Mouse (Mus musculus) heart, embryonic 13.5 days (tissue): Measurements from ENCODE around the gene Myd88. TPM values are rescaled to one million over a fixed set of nuclear protein-coding genes. Genes with fewer than 3 reads are reported as not detected.

Source experiments
- ATAC-seq: fragments of 200-750 bp; cut with Nextera tagmentation; 2 replicates; pipeline ENCODE4 v1.8.0; 2017; ENCODE audit warnings: moderate TSS enrichment; ENCODE audit not compliant: insufficient number of reproducible peaks, low FRiP score, low TSS enrichment; ENCODE audit errors: extremely low read depth
- H3K27ac ChIP-seq: fragments of 300-500 bp; sonication (generic); replicated peaks from 2 replicates; pipeline ENCODE4 v1.5.1; 2015; ENCODE audit warnings: moderate library complexity, mild to moderate bottlenecking, inconsistent platforms
- H3K27me3 ChIP-seq: fragments of 300-500 bp; sonication (generic); replicated peaks from 2 replicates; pipeline ENCODE4 v1.6.1; 2015; ENCODE audit warnings: mild to moderate bottlenecking, inconsistent platforms
- H3K36me3 ChIP-seq: fragments of 300-500 bp; sonication (generic); 2 replicates; pipeline ENCODE4 v1.6.1; 2015; ENCODE audit warnings: mild to moderate bottlenecking, inconsistent platforms
- H3K4me1 ChIP-seq: fragments of 300-500 bp; sonication (generic); 2 replicates; pipeline ENCODE4 v1.6.1; 2015; ENCODE audit warnings: inconsistent platforms
- H3K4me2 ChIP-seq: fragments of 300-500 bp; sonication (generic); 2 replicates; pipeline ENCODE4 v1.6.1; 2015; ENCODE audit warnings: inconsistent platforms, mild to moderate bottlenecking, moderate library complexity
- H3K4me3 ChIP-seq: fragments of 300-500 bp; sonication (generic); 2 replicates; pipeline ENCODE4 v1.5.1; 2015; ENCODE audit warnings: moderate library complexity, mild to moderate bottlenecking, inconsistent platforms
- H3K9ac ChIP-seq: fragments of 300-500 bp; sonication (generic); 2 replicates; pipeline ENCODE4 v1.6.1; 2015; ENCODE audit warnings: inconsistent platforms, mild to moderate bottlenecking, moderate library complexity
- H3K9me3 ChIP-seq: fragments of 300-500 bp; sonication (generic); 2 replicates; pipeline ENCODE4 v1.6.1; 2016; ENCODE audit warnings: inconsistent platforms
- WGBS: fragments of 180-500 bp; shearing (Covaris S2); methylation state at CpG from one replicate; pipeline ENCODE4 v1.1.7; 2015; ENCODE audit warnings: mixed read lengths; 5-methylcytosine and 5-hydroxymethylcytosine counted together
- polyA plus RNA-seq: library from polyadenylated mRNA; unstranded; fragments of >200 nt; fragmentation: Nextera tagmentation; extraction: Ambion mirVana; gene quantifications from 2 replicates; pipeline ENCODE4 v1.2.1, GENCODE M21; 2015

Myd88 gene
- polyA plus RNA-seq, 1 experiment from 2014 or later = 14.2 TPM

DNA sequence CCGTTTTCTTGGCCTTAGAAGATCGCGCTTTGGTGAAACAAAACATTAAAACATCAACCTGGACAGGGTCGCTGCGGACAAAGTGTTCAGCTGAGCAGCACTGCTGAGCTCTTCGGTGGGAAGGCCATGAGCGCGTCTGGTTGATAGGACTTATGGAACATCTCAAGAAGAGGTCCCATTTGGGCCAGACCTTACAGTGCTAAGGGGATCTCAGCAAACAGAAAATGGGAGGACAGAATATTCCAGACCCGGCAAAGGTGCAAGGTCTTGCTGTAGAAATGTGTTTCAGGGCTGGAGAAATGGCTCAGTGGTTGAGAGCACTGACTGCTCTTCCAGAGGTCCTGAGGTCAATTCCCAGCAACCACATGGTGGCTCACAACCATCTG, 18.0 kb downstream of the Myd88 start:
- Histone ChIP-seq H3K4me3 (peak overlapping the region; percentile 89), H3K4me2 (peak overlapping the region; percentile 96), H3K9me3 (no peaks in the 10 kb centered on the region), H3K27ac (peak overlapping the region; percentile 93), H3K4me1 (peaks cover 32% of the 10 kb centered on the region), H3K36me3 (0 out of 2 replicates have a peak, but pooled peaks cover under 1% of the 10 kb centered on the region), H3K9ac (peak overlapping the region; percentile 82), H3K27me3 (no peaks in the 10 kb centered on the region)
- 6% methylated on average over 9 of the region's 9 CpGs for WGBS
- ATAC-seq = no peak

DNA sequence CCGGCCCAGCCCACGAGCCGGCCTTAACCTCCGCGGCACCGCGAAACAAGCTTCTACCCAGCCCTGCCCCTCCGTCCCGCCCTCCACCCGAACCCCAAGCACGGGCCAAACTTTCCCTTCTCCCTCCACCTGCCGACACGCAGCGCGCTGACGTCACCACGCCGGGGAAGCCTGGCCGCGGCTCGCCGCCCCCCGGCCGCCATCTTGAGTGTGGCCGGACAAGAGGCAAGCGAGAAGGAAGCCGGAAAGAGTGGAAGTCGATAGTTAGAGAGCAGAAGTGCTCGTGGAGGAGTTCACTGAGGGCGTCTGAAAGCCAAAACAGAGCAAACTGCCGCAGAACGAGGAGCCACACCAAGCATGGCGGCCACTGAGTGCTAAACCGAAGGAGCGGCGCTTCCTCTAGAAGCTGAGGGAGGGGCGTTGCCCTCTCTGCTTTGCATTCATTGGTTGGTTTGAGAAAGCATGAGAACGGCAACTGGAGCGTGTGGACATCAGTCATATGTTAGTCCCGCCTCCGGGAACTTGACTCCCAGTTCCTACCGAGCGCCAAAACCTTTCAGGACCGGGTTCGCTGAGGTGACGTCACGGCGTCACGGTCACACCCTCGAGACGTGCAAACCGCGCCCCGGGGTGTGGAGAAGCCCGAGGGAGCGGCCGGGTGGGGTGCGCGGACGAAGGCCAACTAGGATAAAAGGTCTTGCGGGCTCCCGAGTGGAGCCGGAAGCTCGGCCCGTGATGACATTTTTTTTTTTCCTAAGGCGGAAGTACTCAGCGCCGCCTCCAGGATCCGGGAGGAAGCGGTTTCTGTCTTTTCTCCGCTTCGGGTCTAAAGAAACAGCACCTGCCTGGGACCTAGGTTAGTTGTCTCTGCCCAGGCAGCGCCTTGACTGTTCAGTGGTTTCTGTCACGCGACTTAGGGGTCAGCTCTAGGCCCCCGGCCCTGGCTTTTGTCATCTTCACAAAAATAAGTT, 18.6 kb downstream of the Myd88 start, which contains the start of gene Oxsr1:
Oxsr1 (minus strand) TSS at position 139 of the 971 bp plus-strand sequence.
- peak within 1 kb of the TSS; percentile 96 for H3K4me2 ChIP-seq
- H3K36me3 ChIP-seq = 0 out of 2 replicates have a peak, but pooled peaks cover 2% of the 10 kb centered on the region
- H3K27ac ChIP-seq = peak within 1 kb of the TSS; percentile 93
- no peaks in the 10 kb centered on the region for H3K9me3 ChIP-seq
- WGBS = under 1% methylated on average over 76 of the region's 76 CpGs
- H3K27me3 ChIP-seq = no peaks in the 10 kb centered on the region
- peak; percentile 91 for ATAC-seq
- H3K4me1 ChIP-seq = peaks cover 32% of the 10 kb centered on the region
- H3K4me3 ChIP-seq = peak within 1 kb of the TSS; percentile 89
- peak within 1 kb of the TSS; percentile 92 for H3K9ac ChIP-seq

DNA sequence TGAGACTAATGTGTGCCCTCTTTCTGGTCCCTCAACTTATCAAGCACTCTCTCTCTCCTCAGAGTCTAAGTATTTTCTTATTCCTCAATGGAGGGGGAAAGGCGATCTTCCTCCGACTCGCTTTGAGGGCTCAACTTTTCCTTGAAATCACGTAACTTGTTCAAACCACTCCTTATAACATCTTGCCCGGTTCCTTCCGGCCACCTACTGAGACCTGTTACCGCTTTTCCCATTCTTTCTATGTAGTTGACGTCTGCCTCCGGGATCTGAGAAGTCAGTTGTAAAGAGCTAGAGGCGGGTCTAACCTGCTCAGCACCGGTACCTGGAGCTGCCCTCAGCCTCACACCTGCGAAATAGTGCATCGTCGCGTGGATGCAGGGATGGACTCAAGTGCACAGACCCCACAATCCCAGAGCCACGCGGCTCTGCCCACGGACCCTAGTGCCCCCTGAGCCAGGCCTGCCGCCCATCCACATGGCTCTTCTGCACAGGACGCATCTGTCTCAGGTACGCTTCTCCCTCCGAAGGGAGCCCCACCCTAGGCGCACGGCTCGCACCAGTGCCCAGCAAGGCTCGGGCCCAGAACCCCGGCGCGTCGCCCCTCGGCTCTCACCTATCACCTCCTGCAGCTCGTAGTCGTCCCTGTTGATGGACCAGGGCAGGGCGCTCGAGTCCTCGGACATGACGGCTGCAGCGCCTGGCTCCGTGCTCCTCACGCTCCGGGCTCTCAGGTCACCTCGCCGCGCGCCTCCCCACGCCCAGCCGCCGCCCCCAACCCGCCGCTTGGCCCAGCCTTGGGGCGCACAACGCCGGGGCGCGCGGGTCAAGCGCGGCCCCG, 19.6 kb downstream of the Myd88 start:
- peaks cover 35% of the 10 kb centered on the region for H3K4me1 ChIP-seq

DNA sequence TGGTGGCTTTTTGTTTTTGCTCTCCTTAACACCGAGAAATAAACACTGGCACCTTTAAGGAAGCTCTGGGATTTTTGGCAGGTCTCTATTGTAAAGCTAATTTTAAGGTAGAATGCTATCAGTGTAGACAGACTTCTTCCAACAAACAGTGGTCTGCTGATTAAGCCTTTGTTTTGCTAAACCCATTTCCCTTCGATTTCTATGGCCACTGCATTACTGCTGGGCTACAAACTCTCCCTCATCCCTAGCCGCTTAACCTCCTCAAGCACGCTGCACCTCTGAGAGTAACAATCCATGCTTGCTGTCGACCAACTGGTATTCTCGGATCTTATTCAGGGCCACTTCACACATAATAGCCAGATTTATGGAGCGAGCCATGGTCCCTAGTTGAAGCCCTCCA, 20.3 kb downstream of the Myd88 start:
- no peak for ATAC-seq
- Histone ChIP-seq H3K4me3 (peak overlapping the region; percentile 89), H3K9me3 (no peaks in the 10 kb centered on the region), H3K9ac (peak overlapping the region; percentile 92), H3K4me2 (peak overlapping the region; percentile 96), H3K27ac (no peak overlapping the region; the same call in 1 of the 2 replicates), H3K4me1 (peaks cover 35% of the 10 kb centered on the region), H3K36me3 (0 out of 2 replicates have a peak, but pooled peaks cover 2% of the 10 kb centered on the region), H3K27me3 (no peaks in the 10 kb centered on the region)
- WGBS = 11% methylated on average over 7 of the region's 7 CpGs

More for the DNA sequence above, 19.6 kb downstream of the Myd88 start:
- 0 out of 2 replicates have a peak, but pooled peaks cover 2% of the 10 kb centered on the region for H3K36me3 ChIP-seq
- peak overlapping the region; percentile 96 for H3K4me2 ChIP-seq
- H3K9me3 ChIP-seq = no peaks in the 10 kb centered on the region
- under 1% methylated on average over 58 of the region's 59 CpGs for WGBS
- H3K4me3 ChIP-seq = peak overlapping the region; percentile 89
- peak; percentile 22 for ATAC-seq
- no peaks in the 10 kb centered on the region for H3K27me3 ChIP-seq
- H3K27ac ChIP-seq = peak overlapping the region; percentile 93
- H3K9ac ChIP-seq = peak overlapping the region; percentile 92

DNA sequence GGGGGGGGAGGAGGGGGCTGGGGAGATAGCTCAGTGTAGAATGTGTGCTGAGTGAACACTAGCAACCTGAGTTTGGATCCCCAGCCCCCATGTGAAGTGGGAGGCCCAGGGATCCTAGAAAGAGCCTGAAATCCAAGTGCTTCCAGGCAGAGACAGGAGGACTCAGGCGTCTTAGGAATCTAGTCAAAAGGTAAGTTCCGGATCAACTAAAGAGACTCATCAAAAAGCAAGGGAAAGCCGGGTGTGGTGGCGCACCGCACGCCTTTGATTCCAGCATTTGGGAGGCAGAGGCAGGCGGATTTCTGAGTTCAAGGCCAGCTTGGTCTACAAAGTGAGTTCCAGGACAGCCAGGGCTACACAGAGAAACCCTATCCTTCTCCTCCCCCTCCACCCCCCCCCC, 20.8 kb downstream of the Myd88 start:
- H3K4me2 ChIP-seq = peak overlapping the region; percentile 96
- H3K27ac ChIP-seq = no peak overlapping the region
- no peak for ATAC-seq
- H3K4me1 ChIP-seq = peaks cover 35% of the 10 kb centered on the region
- H3K27me3 ChIP-seq = no peaks in the 10 kb centered on the region
- H3K36me3 ChIP-seq = 0 out of 2 replicates have a peak, but pooled peaks cover 2% of the 10 kb centered on the region
- H3K4me3 ChIP-seq = peak overlapping the region; percentile 89; the same call in 1 of the 2 replicates
- no peaks in the 10 kb centered on the region for H3K9me3 ChIP-seq
- WGBS = 83% methylated on average over 7 of the region's 7 CpGs
- H3K9ac ChIP-seq = peak overlapping the region; percentile 92

DNA sequence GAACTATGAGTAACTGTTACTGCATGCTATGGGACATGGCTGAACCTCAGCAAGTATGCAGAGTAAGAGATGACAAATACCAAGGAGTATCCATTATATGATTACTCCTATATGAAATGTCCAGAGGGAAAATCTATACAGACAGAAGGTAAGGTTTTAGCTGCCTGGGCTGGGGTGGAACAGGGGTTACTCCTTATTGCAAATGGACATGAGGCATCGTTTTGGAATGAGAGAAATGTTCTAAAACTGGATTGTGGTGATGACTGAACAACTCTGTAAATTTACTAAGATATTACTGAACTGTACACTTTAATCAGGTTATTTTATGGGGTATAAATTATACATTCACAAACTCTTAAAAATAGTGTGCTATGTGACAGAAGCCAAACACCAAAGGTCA, 22.3 kb downstream of the Myd88 start:
- no peak overlapping the region for H3K4me3 ChIP-seq
- no peaks in the 10 kb centered on the region for H3K9me3 ChIP-seq
- no peaks in the 10 kb centered on the region for H3K27me3 ChIP-seq
- no peak overlapping the region for H3K27ac ChIP-seq
- no peak for ATAC-seq
- H3K4me1 ChIP-seq = peaks cover 31% of the 10 kb centered on the region
- H3K36me3 ChIP-seq = 0 out of 2 replicates have a peak, but pooled peaks cover 2% of the 10 kb centered on the region
- no peak overlapping the region for H3K4me2 ChIP-seq
- H3K9ac ChIP-seq = no peak overlapping the region
- 89% methylated on average over 1 of the region's 1 CpGs for WGBS

DNA sequence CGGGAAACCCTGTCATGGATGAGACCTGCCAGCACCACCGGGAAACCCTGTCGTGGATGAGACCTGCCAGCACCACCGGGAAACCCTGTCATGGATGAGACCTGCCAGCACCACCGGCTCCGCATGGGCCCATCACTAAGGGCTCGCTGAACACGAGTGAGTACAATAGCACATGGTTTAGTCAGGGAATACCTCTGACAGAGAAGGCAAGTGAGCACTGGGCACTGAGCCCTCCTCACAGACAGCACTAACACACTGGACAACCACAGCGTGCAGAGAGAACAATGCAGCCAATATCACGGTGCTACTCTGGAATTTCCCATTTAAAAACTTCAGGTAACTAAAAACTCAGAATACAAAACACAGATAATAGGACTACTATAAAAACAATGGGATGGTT, 28.1 kb downstream of the Myd88 start:
- H3K27me3 ChIP-seq = no peaks in the 10 kb centered on the region
- no peak overlapping the region for H3K4me2 ChIP-seq
- 0 out of 2 replicates have a peak, but pooled peaks cover under 1% of the 10 kb centered on the region for H3K36me3 ChIP-seq
- H3K27ac ChIP-seq = no peak overlapping the region
- no peak overlapping the region for H3K9ac ChIP-seq
- no peaks in the 10 kb centered on the region for H3K9me3 ChIP-seq
- 78% methylated on average over 10 of the region's 10 CpGs for WGBS
- no peak overlapping the region for H3K4me3 ChIP-seq
- ATAC-seq = no peak
- peaks cover 25% of the 10 kb centered on the region for H3K4me1 ChIP-seq

DNA sequence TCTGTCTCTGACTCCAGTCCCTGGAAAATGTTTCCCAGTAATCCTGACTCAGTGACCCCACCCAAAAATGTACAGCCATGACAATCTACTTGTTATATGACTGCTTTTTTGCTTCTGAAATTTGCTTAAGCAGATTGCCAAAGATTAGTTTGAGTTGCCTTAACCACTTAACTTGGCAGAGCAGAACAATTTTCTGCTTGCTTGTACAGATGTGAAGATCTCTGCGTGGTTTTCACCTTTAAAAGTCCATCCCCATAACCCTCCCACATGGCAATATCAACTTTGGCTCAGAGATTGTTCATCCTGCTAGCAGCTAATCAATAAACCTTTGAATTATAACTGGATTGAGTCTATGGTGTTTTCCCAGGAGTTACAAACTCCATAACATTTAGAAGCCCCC, 32.1 kb downstream of the Myd88 start:
- H3K27ac ChIP-seq = no peak overlapping the region
- H3K4me2 ChIP-seq = no peak overlapping the region
- H3K27me3 ChIP-seq = no peaks in the 10 kb centered on the region
- H3K4me3 ChIP-seq = no peak overlapping the region
- H3K36me3 ChIP-seq = 0 out of 2 replicates have a peak, but pooled peaks cover under 1% of the 10 kb centered on the region
- no peak overlapping the region for H3K9ac ChIP-seq
- no peaks in the 10 kb centered on the region for H3K9me3 ChIP-seq
- H3K4me1 ChIP-seq = peaks cover 28% of the 10 kb centered on the region
- no peak for ATAC-seq
- 91% methylated on average over 1 of the region's 1 CpGs for WGBS

DNA sequence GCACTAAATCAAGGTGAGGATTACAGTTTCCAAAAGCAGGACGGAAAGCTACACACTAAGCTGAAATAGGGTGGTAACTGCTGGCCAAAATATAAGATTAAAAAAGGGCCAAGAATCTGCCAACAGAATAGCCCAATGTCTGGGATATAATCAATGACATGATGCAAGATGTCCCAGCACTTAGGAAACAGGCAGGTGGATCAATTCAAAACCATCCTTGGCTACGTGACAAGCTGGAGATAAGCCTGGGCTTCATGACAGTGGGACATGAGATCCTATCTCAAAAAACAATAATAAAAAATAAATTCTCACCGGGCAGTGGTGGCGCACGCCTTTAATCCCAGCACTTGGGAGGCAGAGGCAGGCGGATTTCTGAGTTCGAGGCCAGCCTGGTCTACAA, 35.3 kb downstream of the Myd88 start:
- Histone ChIP-seq H3K36me3 (peaks cover 25% of the 10 kb centered on the region), H3K27me3 (no peaks in the 10 kb centered on the region), H3K4me3 (no peak overlapping the region), H3K9ac (no peak overlapping the region), H3K27ac (no peak overlapping the region), H3K4me2 (no peak overlapping the region), H3K9me3 (no peaks in the 10 kb centered on the region), H3K4me1 (peaks cover 21% of the 10 kb centered on the region)
- ATAC-seq = no peak
- WGBS = 87% methylated on average over 7 of the region's 7 CpGs

DNA sequence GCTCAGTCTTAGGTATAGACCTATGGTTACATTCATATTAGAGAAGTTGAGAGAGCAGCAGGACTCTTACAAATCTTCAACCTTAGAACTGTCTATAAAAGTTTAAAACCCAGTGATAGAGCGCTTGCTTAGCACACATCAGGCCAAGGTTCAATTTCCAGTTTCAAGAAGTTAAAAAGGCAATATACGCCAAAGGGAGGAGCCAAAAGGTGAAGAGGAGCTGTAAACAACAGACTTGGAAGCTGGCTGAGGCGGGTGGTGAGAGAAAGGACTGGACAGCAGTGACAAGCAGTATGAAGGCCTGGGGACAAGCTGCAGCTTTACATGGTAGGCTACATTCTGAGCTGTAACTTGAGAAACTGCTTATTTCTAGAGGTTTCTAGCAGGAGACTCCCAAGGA, 42.6 kb downstream of the Myd88 start:
- no peaks in the 10 kb centered on the region for H3K9me3 ChIP-seq
- H3K9ac ChIP-seq = no peak overlapping the region
- no peaks in the 10 kb centered on the region for H3K4me1 ChIP-seq
- no peaks in the 10 kb centered on the region for H3K27me3 ChIP-seq
- no peak overlapping the region for H3K4me2 ChIP-seq
- no peak for ATAC-seq
- H3K27ac ChIP-seq = no peak overlapping the region
- 91% methylated on average over 3 of the region's 3 CpGs for WGBS
- peaks cover 27% of the 10 kb centered on the region for H3K36me3 ChIP-seq
- H3K4me3 ChIP-seq = no peak overlapping the region

DNA sequence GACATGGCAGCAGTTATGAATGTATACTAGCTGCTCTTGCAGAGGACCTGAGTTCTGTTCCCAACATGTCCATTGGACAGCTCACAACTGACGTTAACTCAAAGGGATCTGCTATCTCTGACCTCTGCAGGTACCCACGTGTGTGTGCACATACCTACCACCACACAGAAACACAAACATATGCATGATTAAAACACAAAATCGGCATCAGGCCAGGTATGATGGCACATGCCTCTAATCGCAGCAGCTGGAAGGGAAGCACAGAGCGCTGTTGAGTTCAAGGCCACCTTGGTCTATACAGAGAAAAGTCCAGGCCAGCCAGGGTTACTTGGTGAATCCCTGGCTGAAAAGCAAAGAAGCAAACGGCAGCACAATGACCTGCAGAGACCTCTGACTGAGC, 43.5 kb downstream of the Myd88 start:
- Histone ChIP-seq H3K4me3 (no peak overlapping the region), H3K27ac (no peak overlapping the region), H3K36me3 (peaks cover 26% of the 10 kb centered on the region), H3K4me2 (no peak overlapping the region), H3K9me3 (no peaks in the 10 kb centered on the region), H3K4me1 (no peaks in the 10 kb centered on the region), H3K27me3 (no peaks in the 10 kb centered on the region), H3K9ac (no peak overlapping the region)
- no peak for ATAC-seq
- 86% methylated on average over 6 of the region's 6 CpGs for WGBS
